Mouse (Mus musculus): ENCODE measurements around the gene Nhp2. TPM values are rescaled to one million over a fixed set of nuclear protein-coding genes. Genes with fewer than 3 reads are reported as not detected.

Nhp2 gene
- total and polyA plus RNA-seq, 3 experiments: 649 to 6,489 (median 739) TPM

GRCm38 (mm10) chr11:51656798-51657521, 37.4 kb downstream of the Nhp2 start:
- DNase-seq (ENCODE audit: low read depth, low spot score): no peak
- no peak overlapping the region for H3K4me3 ChIP-seq (ENCODE audit: control insufficient read depth in 1 of 2, insufficient read depth in 1 of 2, low read depth in 2 of 2, low read length in 2 of 2)
- no peaks in the 10 kb centered on the region for H3K27me3 ChIP-seq (ENCODE audit: control insufficient read depth in 1 of 2, insufficient read depth in 2 of 2, low read length in 2 of 2)
- peaks cover 8 to 15% of the 10 kb centered on the region in 2 experiments for H3K4me1 ChIP-seq (ENCODE audit: control insufficient read depth in 1 of 2, insufficient read depth in 2 of 2, low read length in 2 of 2)
- H3K9me3 ChIP-seq (replicated peaks; ENCODE audit: insufficient read depth, low read length): no peaks in the 10 kb centered on the region
- H3K36me3 ChIP-seq (ENCODE audit: control insufficient read depth in 1 of 2, insufficient read depth in 2 of 2, low read length in 2 of 2): peaks cover 0 to 11% of the 10 kb centered on the region in 2 experiments; a peak in 2 of 4 replicates
- H3K9ac ChIP-seq (ENCODE audit: control insufficient read depth, low read depth, low read length, poor library complexity, severe bottlenecking): no peak overlapping the region
- no peak overlapping the region for H3K27ac ChIP-seq (ENCODE audit: control insufficient read depth, low read depth, low read length)
- no peak for TF ChIP-seq KAT2A (conservative IDR thresholded peaks at IDR 0.05; ENCODE audit: low read depth, low read length)
- no peak for TF ChIP-seq E2F4 (IDR thresholded peaks at IDR 0.05; ENCODE audit: borderline replicate concordance, low read depth, low read length)
- TF ChIP-seq SIN3A (IDR thresholded peaks at IDR 0.05; ENCODE audit: low read length): no peak
- no peak for TF ChIP-seq GATA1 (IDR thresholded peaks at IDR 0.05; ENCODE audit: low read depth, low read length)
- no peak for TF ChIP-seq USF2 (IDR thresholded peaks at IDR 0.05; ENCODE audit: borderline replicate concordance in 1 of 2, insufficient read depth in 1 of 2, low read depth in 1 of 2, low read length in 2 of 2)
- TF ChIP-seq TAL1 (IDR thresholded peaks at IDR 0.05; ENCODE audit: low read length): no peak
- TF ChIP-seq MAX (IDR thresholded peaks at IDR 0.05; ENCODE audit: low read length): no peak
- TF ChIP-seq BHLHE40 (IDR thresholded peaks at IDR 0.05; ENCODE audit: borderline replicate concordance, low read depth, low read length): no peak
- H3K79me2 ChIP-seq (ENCODE audit: control insufficient read depth, insufficient read depth, low read length, poor library complexity): no peaks in the 10 kb centered on the region

- Histone ChIP-seq H3K9ac (ENCODE audit: control insufficient read depth, low read depth, low read length, poor library complexity, severe bottlenecking) (no peak overlapping the region), H3K27ac (ENCODE audit: control insufficient read depth, low read depth, low read length) (no peak overlapping the region), H3K36me3 (ENCODE audit: control insufficient read depth in 1 of 2, insufficient read depth in 2 of 2, low read length in 2 of 2) (peaks cover 0 to 11% of the 10 kb centered on the region in 2 experiments; a peak in 2 of 4 replicates), H3K9me3 (replicated peaks; ENCODE audit: insufficient read depth, low read length) (no peaks in the 10 kb centered on the region), H3K27me3 (ENCODE audit: control insufficient read depth in 1 of 2, insufficient read depth in 2 of 2, low read length in 2 of 2) (no peaks in the 10 kb centered on the region), H3K4me3 (ENCODE audit: control insufficient read depth in 1 of 2, insufficient read depth in 1 of 2, low read depth in 2 of 2, low read length in 2 of 2) (no peak overlapping the region), H3K79me2 (ENCODE audit: control insufficient read depth, insufficient read depth, low read length, poor library complexity) (no peaks in the 10 kb centered on the region), H3K4me1 (ENCODE audit: control insufficient read depth in 1 of 2, insufficient read depth in 2 of 2, low read length in 2 of 2) (peaks cover 8 to 15% of the 10 kb centered on the region in 2 experiments)
- no peak for DNase-seq (ENCODE audit: low read depth, low spot score)
- no peak for TF ChIP-seq TBP (IDR thresholded peaks at IDR 0.05; ENCODE audit: low read depth, low read length)
- no peak for TF ChIP-seq ETS1 (IDR thresholded peaks at IDR 0.05; ENCODE audit: low read depth, low read length)
- TF ChIP-seq CHD2 (IDR thresholded peaks at IDR 0.05; ENCODE audit: low read length): no peak
- no peak for TF ChIP-seq UBTF (IDR thresholded peaks at IDR 0.05; ENCODE audit: borderline replicate concordance, insufficient read depth, low read depth, low read length)
- TF ChIP-seq ZNF384 (IDR thresholded peaks at IDR 0.05; ENCODE audit: low read depth, low read length): no peak
- no peak for TF ChIP-seq MAX (IDR thresholded peaks at IDR 0.05; ENCODE audit: low read length)
- TF ChIP-seq ZC3H11A (IDR thresholded peaks at IDR 0.05; ENCODE audit: low read depth, low read length): no peak
- no peak for TF ChIP-seq USF2 (IDR thresholded peaks at IDR 0.05; ENCODE audit: borderline replicate concordance in 1 of 2, insufficient read depth in 1 of 2, low read depth in 1 of 2, low read length in 2 of 2)
- no peak for TF ChIP-seq ZMIZ1 (IDR thresholded peaks at IDR 0.05; ENCODE audit: low read depth, low read length)
- TF ChIP-seq POLR2AphosphoS5 (IDR thresholded peaks at IDR 0.05; ENCODE audit: borderline replicate concordance, low read depth, low read length): no peak
These were observed 38.8 kb downstream of the Nhp2 start for GRCm38 (mm10) chr11:51658291-51658690.

Data from MEL (cell line).